Mouse (Mus musculus) heart, embryonic 10.5 days (tissue): Measurements from ENCODE around the gene Wnk4. TPM values are rescaled to one million over a fixed set of nuclear protein-coding genes. Genes with fewer than 3 reads are reported as not detected.
"Not testable (repeated sequence)": the region's sequence is repeated elsewhere in the genome, so short reads cannot be mapped to it uniquely, and the experiment has no call there.

Experiments
- DNase-seq: peaks from one replicate; pipeline ENCODE4 v3.0.0-alpha.2; 2017; ENCODE audit warnings: low spot score
- H3K27ac ChIP-seq: fragments of 300-500 bp; sonication (generic); 2 replicates; pipeline ENCODE4 v1.5.1; 2016; ENCODE audit warnings: mild to moderate bottlenecking
- H3K27me3 ChIP-seq: fragments of 300-500 bp; sonication (generic); 2 replicates; pipeline ENCODE4 v1.6.1; 2016; ENCODE audit warnings: mild to moderate bottlenecking; ENCODE audit not compliant: poor library complexity, insufficient read depth, severe bottlenecking
- H3K36me3 ChIP-seq: fragments of 300-500 bp; sonication (generic); 2 replicates; pipeline ENCODE4 v1.6.1; 2016; ENCODE audit warnings: mild to moderate bottlenecking, moderate library complexity
- H3K4me1 ChIP-seq: fragments of 300-500 bp; sonication (generic); 2 replicates; pipeline ENCODE4 v1.6.1; 2016; ENCODE audit warnings: mild to moderate bottlenecking
- H3K4me3 ChIP-seq: fragments of 300-500 bp; sonication (generic); 2 replicates; pipeline ENCODE4 v1.5.1; 2016; ENCODE audit warnings: mild to moderate bottlenecking, moderate library complexity
- H3K9me3 ChIP-seq: fragments of 300-500 bp; sonication (generic); 2 replicates; pipeline ENCODE4 v1.6.1; 2016; ENCODE audit warnings: mild to moderate bottlenecking, moderate library complexity
- WGBS: fragments of 180-500 bp; shearing (Covaris S2); methylation state at CpG from one replicate; pipeline ENCODE4 v1.1.7; 2016; 5-methylcytosine and 5-hydroxymethylcytosine counted together
- polyA plus RNA-seq: library from polyadenylated mRNA; unstranded; fragments of >200 nt; fragmentation: Nextera tagmentation; extraction: Ambion mirVana; gene quantifications from 2 replicates; pipeline ENCODE4 v1.2.1, GENCODE M21; 2016

Gene Wnk4
- polyA plus RNA-seq, 1 experiment from 2014 or later: 13.9 TPM

GRCm38 (mm10) chr11:101323609-101324008 lies 63.2 kb downstream of the Wnk4 start:
- 25% methylated on average over 4 of the region's 4 CpGs for WGBS
- no peak overlapping the region for H3K4me3 ChIP-seq
- no peak overlapping the region for H3K27ac ChIP-seq
- DNase-seq: peak; percentile 88
- no peaks in the 10 kb centered on the region for H3K4me1 ChIP-seq
- H3K36me3 ChIP-seq: peaks cover 79% of the 10 kb centered on the region
- no peaks in the 10 kb centered on the region for H3K27me3 ChIP-seq
- H3K9me3 ChIP-seq: no peaks in the 10 kb centered on the region

GRCm38 (mm10) chr11:101324763-101325162 lies 64.4 kb downstream of the Wnk4 start, which contains the start of gene Aoc2:
Gene Aoc2, plus strand, starts transcription at chr11:101325063.
- H3K36me3 ChIP-seq: peaks cover 69% of the 10 kb centered on the region
- H3K4me1 ChIP-seq: no peaks in the 10 kb centered on the region
- 92% methylated on average over 5 of the region's 5 CpGs for WGBS
- H3K27me3 ChIP-seq: no peaks in the 10 kb centered on the region
- H3K4me3 ChIP-seq: no peak within 1 kb of the TSS
- no peak for DNase-seq
- H3K27ac ChIP-seq: no peak within 1 kb of the TSS
- no peaks in the 10 kb centered on the region for H3K9me3 ChIP-seq

DNA sequence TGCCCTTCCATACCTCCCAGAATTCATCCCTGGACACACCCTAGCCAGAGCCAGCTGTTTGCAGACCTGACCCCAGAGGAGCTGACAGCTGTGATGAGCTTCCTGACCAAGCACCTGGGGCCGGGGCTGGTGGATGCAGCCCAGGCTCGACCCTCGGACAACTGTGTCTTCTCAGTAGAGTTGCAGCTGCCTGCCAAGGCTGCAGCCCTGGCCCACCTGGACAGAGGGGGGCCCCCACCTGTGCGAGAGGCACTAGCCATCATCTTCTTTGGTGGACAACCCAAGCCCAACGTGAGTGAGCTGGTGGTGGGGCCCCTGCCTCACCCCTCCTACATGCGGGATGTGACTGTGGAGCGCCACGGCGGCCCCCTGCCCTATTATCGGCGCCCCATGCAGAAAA lies 64.8 kb downstream of the Wnk4 start:
- WGBS: 91% methylated on average over 11 of the region's 11 CpGs
- H3K36me3 ChIP-seq: peaks cover 64% of the 10 kb centered on the region
- not testable (repeated sequence) for DNase-seq

DNA sequence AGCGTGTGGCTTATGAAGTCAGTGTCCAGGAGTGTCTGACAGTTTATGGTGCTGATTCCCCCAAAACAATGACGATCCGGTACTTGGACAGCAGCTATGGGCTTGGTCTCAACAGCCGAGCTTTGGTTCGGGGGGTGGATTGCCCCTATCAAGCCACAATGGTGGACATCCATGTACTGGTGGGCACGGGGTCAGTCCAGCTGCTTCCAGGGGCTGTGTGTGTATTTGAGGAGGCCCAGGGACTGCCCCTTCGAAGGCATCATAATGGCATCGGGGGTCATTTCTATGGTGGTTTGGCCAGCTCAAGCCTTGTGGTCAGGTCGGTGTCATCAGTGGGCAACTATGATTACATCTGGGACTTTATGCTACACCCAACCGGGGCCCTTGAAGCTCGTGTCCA lies 65.8 kb downstream of the Wnk4 start:
- Histone ChIP-seq H3K4me3 (no peak overlapping the region), H3K27ac (no peak overlapping the region), H3K4me1 (peaks cover 6% of the 10 kb centered on the region; the same call in 1 of the 2 replicates), H3K9me3 (no peaks in the 10 kb centered on the region), H3K27me3 (no peaks in the 10 kb centered on the region), H3K36me3 (peaks cover 55% of the 10 kb centered on the region)
- DNase-seq: no peak
- 80% methylated on average over 11 of the region's 11 CpGs for WGBS

More for the DNA sequence above, 64.8 kb downstream of the Wnk4 start:
- not testable (repeated sequence) for H3K27me3 ChIP-seq, H3K9me3 ChIP-seq, H3K4me3 ChIP-seq, H3K27ac ChIP-seq, H3K4me1 ChIP-seq

Other genes starting within 250 kb of the Wnk4 start
- gene Naglu, start 190.6 kb upstream of the Wnk4 start, polyA plus RNA-seq: 13.9 and 15.8 TPM in 2 replicates
- 0.21 TPM in 1 of 2 replicates, not detected in the other for gene Hsd17b1, start 182.2 kb upstream of the Wnk4 start, polyA plus RNA-seq
- gene Coasy, start 178.0 kb upstream of the Wnk4 start, polyA plus RNA-seq: 36.5 and 37.0 TPM in 2 replicates
- 42.6 and 52.0 TPM in 2 replicates for gene Mlx, start 173.3 kb upstream of the Wnk4 start, polyA plus RNA-seq
- gene Psmc3ip, start 165.1 kb upstream of the Wnk4 start, polyA plus RNA-seq: 29.6 and 40.8 TPM in 2 replicates
- 12.6 and 13.0 TPM in 2 replicates for gene Retreg3, start 140.7 kb upstream of the Wnk4 start, polyA plus RNA-seq
- gene Tubg1, start 140.6 kb upstream of the Wnk4 start, polyA plus RNA-seq: 103 and 110 TPM in 2 replicates
- 3.0 and 4.2 TPM in 2 replicates for gene Tubg2, start 104.7 kb upstream of the Wnk4 start, polyA plus RNA-seq
- 0.39 and 0.44 TPM in 2 replicates for gene Cntnap1, start 90.0 kb upstream of the Wnk4 start, polyA plus RNA-seq
- 5.6 and 6.4 TPM in 2 replicates for gene Plekhh3, start 89.2 kb upstream of the Wnk4 start, polyA plus RNA-seq
- gene Ccr10, start 85.1 kb upstream of the Wnk4 start, polyA plus RNA-seq: 0.16 and 0.19 TPM in 2 replicates
- gene Ezh1, start 34.1 kb upstream of the Wnk4 start, polyA plus RNA-seq: 12.9 and 13.3 TPM in 2 replicates
- gene Ramp2, start 14.5 kb upstream of the Wnk4 start, polyA plus RNA-seq: 166 and 202 TPM in 2 replicates
- 130 and 137 TPM in 2 replicates for gene Vps25, start 6.9 kb upstream of the Wnk4 start, polyA plus RNA-seq
- 0.79 and 1.6 TPM in 2 replicates for gene Cntd1, start 18.4 kb downstream of the Wnk4 start, polyA plus RNA-seq
- gene Coa3, start 18.5 kb downstream of the Wnk4 start, polyA plus RNA-seq: 189 and 198 TPM in 2 replicates
- gene Becn1, start 41.7 kb downstream of the Wnk4 start, polyA plus RNA-seq: 148 and 165 TPM in 2 replicates
- gene Psme3, start 55.6 kb downstream of the Wnk4 start, polyA plus RNA-seq: 151 and 177 TPM in 2 replicates
- 1.3 and 1.4 TPM in 2 replicates for gene Aoc2, start 64.5 kb downstream of the Wnk4 start, polyA plus RNA-seq
- 0.06 and 0.14 TPM in 2 replicates for gene Aoc3, start 70.0 kb downstream of the Wnk4 start, polyA plus RNA-seq
- not detected in 2 replicates for gene G6pc, start 107.0 kb downstream of the Wnk4 start, polyA plus RNA-seq
- 60.4 and 66.6 TPM in 2 replicates for gene Aarsd1, start 157.0 kb downstream of the Wnk4 start, polyA plus RNA-seq
- gene Gm27029, start 164.2 kb downstream of the Wnk4 start, polyA plus RNA-seq: 18.5 and 26.1 TPM in 2 replicates
- gene Rundc1, start 164.5 kb downstream of the Wnk4 start, polyA plus RNA-seq: 16.1 and 18.3 TPM in 2 replicates
- 57.6 and 95.1 TPM in 2 replicates for gene Ptges3l, start 164.8 kb downstream of the Wnk4 start, polyA plus RNA-seq
- 311 and 360 TPM in 2 replicates for gene Rpl27, start 181.7 kb downstream of the Wnk4 start, polyA plus RNA-seq
- 9.4 and 9.8 TPM in 2 replicates for gene Ifi35, start 187.8 kb downstream of the Wnk4 start, polyA plus RNA-seq
- 34.2 and 42.7 TPM in 2 replicates for gene Rnd2, start 204.4 kb downstream of the Wnk4 start, polyA plus RNA-seq
- gene Vat1, start 205.7 kb downstream of the Wnk4 start, polyA plus RNA-seq: 33.1 and 41.1 TPM in 2 replicates